Mouse (Mus musculus) MEL (cell line): ENCODE results near the gene Gm10961. TPM values are rescaled to one million over a fixed set of nuclear protein-coding genes. Genes with fewer than 3 reads are reported as not detected.

Source experiments
- CHD1 ChIP-seq: IDR thresholded peaks from 2 replicates; pipeline ENCODE4 v1.6.1; 2012; ENCODE audit warnings: low read depth, mild to moderate bottlenecking, inconsistent platforms, low read length, improper control_type of control experiment
- CTCF ChIP-seq, 3 experiments: IDR thresholded peaks in 2 of 3; conservative IDR thresholded peaks in 1 of 3; 2 replicates each; pipeline ENCODE4 v1.5.1; 2011 to 2012; ENCODE audit warnings: low read length in 3 of 3, low read depth in 2 of 3, mild to moderate bottlenecking in 2 of 3, improper control_type of control experiment in 1 of 3, inconsistent platforms in 1 of 3, mixed read lengths in 1 of 3, moderate library complexity in 1 of 3; ENCODE audit not compliant: control insufficient read depth in 1 of 3, insufficient read depth in 1 of 3, poor library complexity in 1 of 3, severe bottlenecking in 1 of 3
- E2F4 ChIP-seq: IDR thresholded peaks from 2 replicates; pipeline ENCODE4 v1.6.1; 2011; ENCODE audit warnings: low read depth, low read length, improper control_type of control experiment, borderline replicate concordance
- ELF1 ChIP-seq: IDR thresholded peaks from 2 replicates; pipeline ENCODE4 v1.6.1; 2014; ENCODE audit warnings: low read depth, mild to moderate bottlenecking, inconsistent platforms, low read length, improper control_type of control experiment, moderate library complexity
- HCFC1 ChIP-seq: IDR thresholded peaks from 2 replicates; pipeline ENCODE4 v1.6.1; 2012; ENCODE audit warnings: low read depth, mild to moderate bottlenecking, inconsistent platforms, low read length, improper control_type of control experiment, moderate library complexity
- KAT2A ChIP-seq: conservative IDR thresholded peaks from 2 replicates; pipeline ENCODE4 v1.6.1; 2012; ENCODE audit warnings: low read depth, low read length, improper control_type of control experiment, inconsistent platforms
- MEF2A ChIP-seq: IDR thresholded peaks from 2 replicates; pipeline ENCODE4 v1.6.1; 2014; ENCODE audit warnings: low read depth, mild to moderate bottlenecking, inconsistent platforms, low read length, improper control_type of control experiment; ENCODE audit not compliant: poor library complexity, insufficient replicate concordance, severe bottlenecking; ENCODE audit errors: extremely low read depth
- MYB ChIP-seq: IDR thresholded peaks from 2 replicates; pipeline ENCODE4 v1.6.1; 2011; ENCODE audit warnings: mild to moderate bottlenecking, low read depth, low read length, improper control_type of control experiment
- SIN3A ChIP-seq: IDR thresholded peaks from 2 replicates; pipeline ENCODE4 v1.6.1; 2012; ENCODE audit warnings: low read length, improper control_type of control experiment, inconsistent platforms
- TAL1 ChIP-seq: IDR thresholded peaks from 2 replicates; pipeline ENCODE4 v1.6.1; 2012; ENCODE audit warnings: mild to moderate bottlenecking, inconsistent platforms, low read length, moderate library complexity, mixed read lengths
- UBTF ChIP-seq: IDR thresholded peaks from 2 replicates; pipeline ENCODE4 v1.6.1; 2012; ENCODE audit warnings: low read depth, mild to moderate bottlenecking, inconsistent platforms, low read length, improper control_type of control experiment, moderate library complexity, borderline replicate concordance; ENCODE audit not compliant: insufficient read depth
- USF1 ChIP-seq: IDR thresholded peaks from 2 replicates; pipeline ENCODE4 v1.6.1; 2014; ENCODE audit warnings: low read depth, mild to moderate bottlenecking, inconsistent platforms, low read length, improper control_type of control experiment, moderate library complexity
- ZMIZ1 ChIP-seq: IDR thresholded peaks from 2 replicates; pipeline ENCODE4 v1.6.1; 2012; ENCODE audit warnings: low read depth, mild to moderate bottlenecking, inconsistent platforms, low read length, improper control_type of control experiment, moderate library complexity
- polyA plus RNA-seq, 2 experiments: library from polyadenylated mRNA; stranded (reverse) in 1 of 2; unstranded in 1 of 2; fragments of >175 nt in 1 of 2; fragments of >200 nt in 1 of 2; gene quantifications; 2 replicates each; pipeline versions ENCODE4 v1.2.1 to v1.2.4; 2012; ENCODE audit warnings: low replicate concordance in 2 of 2, low read depth in 1 of 2; ENCODE audit not compliant: insufficient read length in 2 of 2, insufficient read depth in 1 of 2, missing spikeins in 1 of 2
- total RNA-seq: library from RNA; depleted of rRNA; stranded (reverse); fragments of 300-350 nt; gene quantifications from 2 replicates; pipeline ENCODE4 v1.2.3, GENCODE M21; 2012; rRNA removed

Gene Gm10961
- total and polyA plus RNA-seq, 3 experiments: not detected

DNA sequence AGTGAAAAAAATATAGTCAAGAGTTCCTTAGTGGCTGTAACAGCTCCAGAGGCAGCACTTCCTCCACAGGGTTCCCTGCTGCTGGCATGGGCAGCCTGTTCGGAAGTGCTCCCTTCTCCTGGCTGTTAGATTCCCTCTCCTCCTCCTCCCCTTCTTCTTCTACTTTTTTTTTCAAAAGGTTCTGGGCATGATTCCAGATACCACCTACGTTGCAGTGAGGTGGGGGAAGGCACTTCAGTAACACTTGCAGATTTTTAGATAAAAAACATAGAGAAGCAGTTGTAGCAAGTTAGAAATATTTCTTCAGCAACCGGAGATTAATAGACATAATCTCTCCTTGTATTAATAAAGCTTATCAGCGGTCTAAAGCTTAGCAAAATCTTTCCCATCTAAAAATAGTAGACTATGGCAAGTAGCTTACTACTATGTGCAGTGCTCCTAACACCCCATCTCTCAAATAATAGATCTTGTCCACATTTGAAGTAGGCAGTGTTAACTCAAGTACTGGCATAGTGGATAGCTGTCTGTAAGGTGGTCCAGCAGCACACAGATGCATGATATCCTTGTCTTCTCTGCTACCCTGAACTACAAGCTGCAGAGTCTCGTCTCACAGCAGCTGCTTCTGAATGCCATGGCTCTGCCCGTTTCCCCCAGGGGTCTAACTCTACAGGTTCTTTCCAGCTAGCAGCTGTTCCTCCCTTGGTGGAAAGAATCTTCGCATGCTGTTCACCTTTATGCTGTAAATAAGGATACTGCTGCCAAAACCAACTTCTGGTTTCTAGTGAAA, 49.9 kb downstream of the Gm10961 start (continued):
- TF ChIP-seq KAT2A (no peak), USF1 (no peak), E2F4 (no peak), CTCF (IDR thresholded peaks at IDR 0.05 in 2 of 3, conservative IDR thresholded peaks at IDR 0.05 in 1 of 3; ENCODE audit: control insufficient read depth in 1 of 3, insufficient read depth in 1 of 3, low read depth in 2 of 3, low read length in 3 of 3, poor library complexity in 1 of 3, severe bottlenecking in 1 of 3) (no peak), CHD1 (no peak), ELF1 (no peak), MEF2A (0 out of 2 replicates have a peak, but pooled peaks have one; percentile 31), TAL1 (no peak), HCFC1 (peak; percentile 21; the same call in 1 of the 2 replicates), ZMIZ1 (no peak), MYB (no peak), SIN3A (peak; percentile 73), UBTF (no peak)

Other genes starting within 250 kb of the Gm10961 start
- gene Kcnc4, start 171.8 kb upstream of the Gm10961 start, total RNA-seq: not detected in 2 replicates
- gene Kcnc4, start 171.8 kb upstream of the Gm10961 start, polyA plus RNA-seq: not detected
- 0.04 TPM in 1 of 2 replicates, not detected in the other for gene Slc6a17, start 113.3 kb upstream of the Gm10961 start, total RNA-seq
- not detected for gene Slc6a17, start 113.3 kb upstream of the Gm10961 start, polyA plus RNA-seq
- not detected in 2 replicates for gene Ubl4b, start 76.2 kb upstream of the Gm10961 start, total RNA-seq
- not detected for gene Ubl4b, start 76.2 kb upstream of the Gm10961 start, polyA plus RNA-seq
- gene Alx3, start 36.3 kb upstream of the Gm10961 start, total RNA-seq: not detected in 2 replicates
- gene Alx3, start 36.3 kb upstream of the Gm10961 start, polyA plus RNA-seq: not detected
- 19.8 and 20.2 TPM in 2 replicates for gene Strip1, start 372 bp downstream of the Gm10961 start, total RNA-seq
- 10 to 100 TPM in 1 of 2 experiments, not detected in 1; 32.9 TPM for gene Strip1, start 372 bp downstream of the Gm10961 start, polyA plus RNA-seq
- gene Ahcyl1, start 65.2 kb downstream of the Gm10961 start, total RNA-seq: 28.0 and 32.4 TPM in 2 replicates
- 100 to 1,000 TPM; 104 to 105 TPM for gene Ahcyl1, start 65.2 kb downstream of the Gm10961 start, polyA plus RNA-seq
- 0.10 and 0.12 TPM in 2 replicates for gene Csf1, start 129.1 kb downstream of the Gm10961 start, total RNA-seq
- under 1 TPM in 1 of 2 experiments, not detected in 1; 0.19 TPM for gene Csf1, start 129.1 kb downstream of the Gm10961 start, polyA plus RNA-seq
- 0.07 and 0.12 TPM in 2 replicates for gene Eps8l3, start 245.9 kb downstream of the Gm10961 start, total RNA-seq
- not detected for gene Eps8l3, start 245.9 kb downstream of the Gm10961 start, polyA plus RNA-seq